Mouse (Mus musculus) activated CD4-positive, CD25-positive, alpha-beta regulatory T cell (primary cell): ENCODE data around the gene Eif4e2. TPM values are rescaled to one million over a fixed set of nuclear protein-coding genes. Genes with fewer than 3 reads are reported as not detected.

Experiments used
- polyA plus RNA-seq, 2 experiments: library from polyadenylated mRNA; unstranded; fragments of 100-300 nt; shearing (Covaris generic); gene quantifications; one replicate each; pipeline ENCODE4 v1.2.1; 2017

Eif4e2 gene
- polyA plus RNA-seq = 100 to 1,000 TPM; 155 to 157 TPM

GRCm38 (mm10) chr1:87213735-87214704, at the start of gene Eif4e2:
TSS of gene Eif4e2 (plus strand) at chr1:87213914.

DNA sequence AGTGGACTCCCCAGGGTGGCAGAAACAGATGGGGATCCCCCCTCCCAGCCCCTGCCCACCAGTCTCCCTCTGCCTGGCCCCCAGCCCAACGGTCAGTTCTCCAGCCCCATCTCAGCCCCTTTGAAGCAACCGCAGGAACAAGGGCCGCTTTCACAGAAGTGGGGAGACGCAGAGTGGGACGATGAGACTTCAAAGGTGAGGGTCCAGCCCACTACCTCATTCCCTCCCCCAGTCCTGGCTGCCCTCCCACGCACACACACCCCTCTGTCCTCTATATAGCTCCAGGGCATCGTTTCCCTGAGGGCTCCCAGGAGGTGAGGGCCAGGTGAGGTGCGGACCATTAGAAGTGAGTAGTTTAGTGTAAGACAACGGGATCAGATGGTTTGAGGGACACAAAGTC, 30.7 kb upstream of the Eif4e2 start, which contains the start of gene Prss56:
TSS of gene Prss56 (plus strand) at position 301 of the 400 bp plus-strand sequence.

GRCm38 (mm10) chr1:87190429-87190828, 23.3 kb upstream of the Eif4e2 start, which contains the start of gene Chrnd:
TSS of gene Chrnd (plus strand) at chr1:87190607.

GRCm38 (mm10) chr1:87204465-87204864, 9.2 kb upstream of the Eif4e2 start, which contains the start of gene Chrng:
TSS of gene Chrng (plus strand) at chr1:87204657.

GRCm38 (mm10) chr1:87264134-87265006, 50.7 kb downstream of the Eif4e2 start, which contains the start of gene Efhd1:
TSS of gene Efhd1 (plus strand) at chr1:87264363.

Other genes with a start within 250 kb of the Eif4e2 start
- not detected for gene Alppl2, start 124.0 kb upstream of the Eif4e2 start, polyA plus RNA-seq
- gene Alpi, start 112.3 kb upstream of the Eif4e2 start, polyA plus RNA-seq = not detected
- not detected for gene Akp3, start 88.9 kb upstream of the Eif4e2 start, polyA plus RNA-seq
- gene Ecel1, start 57.4 kb upstream of the Eif4e2 start, polyA plus RNA-seq = under 1 TPM; 0.16 to 0.38 TPM
- not detected for gene Prss56, start 30.6 kb upstream of the Eif4e2 start, polyA plus RNA-seq
- not detected for gene Chrnd, start 23.3 kb upstream of the Eif4e2 start, polyA plus RNA-seq
- gene Chrng, start 9.3 kb upstream of the Eif4e2 start, polyA plus RNA-seq = not detected
- gene Efhd1, start 50.4 kb downstream of the Eif4e2 start, polyA plus RNA-seq = under 1 TPM in 1 of 2 experiments, not detected in 1; 0.21 TPM
- gene Gigyf2, start 113.1 kb downstream of the Eif4e2 start, polyA plus RNA-seq = 10 to 100 TPM; 56.4 to 64.0 TPM
- gene Kcnj13, start 180.8 kb downstream of the Eif4e2 start, polyA plus RNA-seq = under 1 TPM; 0.21 to 0.95 TPM